Mouse (Mus musculus): ENCODE results near the gene Fam213a. TPM values are rescaled to one million over a fixed set of nuclear protein-coding genes. Genes with fewer than 3 reads are reported as not detected.

Gene Fam213a
- polyA plus RNA-seq, 1 experiment from 2014 or later = 35.8 TPM

- Histone ChIP-seq H3K4me3 (ENCODE audit: low read length) (no peak overlapping the region), H3K9me3 (replicated peaks; ENCODE audit: control insufficient read depth, low read length) (no peaks in the 10 kb centered on the region), H3K36me3 (ENCODE audit: control insufficient read depth, insufficient read depth) (no peaks in the 10 kb centered on the region), H3K27ac (ENCODE audit: low read length) (no peak overlapping the region), H3K4me2 (ENCODE audit: low read depth, low read length) (no peak overlapping the region), H3K4me1 (ENCODE audit: control insufficient read depth, insufficient read depth, low read length) (peaks cover 58% of the 10 kb centered on the region), H3K27me3 (ENCODE audit: control insufficient read depth, insufficient read depth, low read length) (no peaks in the 10 kb centered on the region), H3K9ac (ENCODE audit: low read length) (no peak overlapping the region)
- WGBS = 57% methylated on average over 2 of the region's 2 CpGs
- ATAC-seq (replicated peaks; ENCODE audit: extremely low read depth, insufficient read depth, low FRiP score) = no peak
Observed at GRCm38 (mm10) chr14:40952715-40953114, 60.9 kb downstream of the Fam213a start.

GRCm38 (mm10) chr14:40952301-40952700, 61.3 kb downstream of the Fam213a start:
- H3K4me3 ChIP-seq (ENCODE audit: low read length) = no peak overlapping the region
- H3K4me1 ChIP-seq (ENCODE audit: control insufficient read depth, insufficient read depth, low read length) = peaks cover 58% of the 10 kb centered on the region
- H3K9ac ChIP-seq (ENCODE audit: low read length) = no peak overlapping the region
- no peak for ATAC-seq (replicated peaks; ENCODE audit: extremely low read depth, insufficient read depth, low FRiP score)
- H3K4me2 ChIP-seq (ENCODE audit: low read depth, low read length) = no peak overlapping the region
- H3K9me3 ChIP-seq (replicated peaks; ENCODE audit: control insufficient read depth, low read length) = no peaks in the 10 kb centered on the region
- no peak overlapping the region for H3K27ac ChIP-seq (ENCODE audit: low read length)
- H3K27me3 ChIP-seq (ENCODE audit: control insufficient read depth, insufficient read depth, low read length) = no peaks in the 10 kb centered on the region
- 73% methylated on average over 3 of the region's 3 CpGs for WGBS
- no peaks in the 10 kb centered on the region for H3K36me3 ChIP-seq (ENCODE audit: control insufficient read depth, insufficient read depth)

GRCm38 (mm10) chr14:40949730-40950614, 63.6 kb downstream of the Fam213a start:
- Histone ChIP-seq H3K4me3 (ENCODE audit: low read length) (no peak overlapping the region), H3K9me3 (replicated peaks; ENCODE audit: control insufficient read depth, low read length) (no peaks in the 10 kb centered on the region), H3K27me3 (ENCODE audit: control insufficient read depth, insufficient read depth, low read length) (no peaks in the 10 kb centered on the region), H3K4me1 (ENCODE audit: control insufficient read depth, insufficient read depth, low read length) (peaks cover 39% of the 10 kb centered on the region), H3K27ac (ENCODE audit: low read length) (no peak overlapping the region), H3K4me2 (ENCODE audit: low read depth, low read length) (no peak overlapping the region), H3K9ac (ENCODE audit: low read length) (no peak overlapping the region), H3K36me3 (ENCODE audit: control insufficient read depth, insufficient read depth) (no peaks in the 10 kb centered on the region)
- 75% methylated on average over 7 of the region's 7 CpGs for WGBS
- ATAC-seq (replicated peaks; ENCODE audit: extremely low read depth, insufficient read depth, low FRiP score) = no peak

- Histone ChIP-seq H3K4me2 (ENCODE audit: low read depth, low read length) (no peak overlapping the region), H3K4me1 (ENCODE audit: control insufficient read depth, insufficient read depth, low read length) (peaks cover 36% of the 10 kb centered on the region), H3K9ac (ENCODE audit: low read length) (no peak overlapping the region), H3K27me3 (ENCODE audit: control insufficient read depth, insufficient read depth, low read length) (no peaks in the 10 kb centered on the region), H3K27ac (ENCODE audit: low read length) (peak overlapping the region; percentile 78), H3K36me3 (ENCODE audit: control insufficient read depth, insufficient read depth) (no peaks in the 10 kb centered on the region), H3K4me3 (ENCODE audit: low read length) (no peak overlapping the region), H3K9me3 (replicated peaks; ENCODE audit: control insufficient read depth, low read length) (no peaks in the 10 kb centered on the region)
- WGBS = 57% methylated on average over 3 of the region's 3 CpGs
- ATAC-seq (replicated peaks; ENCODE audit: extremely low read depth, insufficient read depth, low FRiP score) = no peak
Observed at GRCm38 (mm10) chr14:40949047-40949446, 64.5 kb downstream of the Fam213a start.

- 87% methylated on average over 5 of the region's 5 CpGs for WGBS
- H3K9ac ChIP-seq (ENCODE audit: low read length) = no peak overlapping the region
Observed at GRCm38 (mm10) chr14:40948522-40948921, 65.1 kb downstream of the Fam213a start.

GRCm38 (mm10) chr14:40947431-40948394, 65.9 kb downstream of the Fam213a start:
- peaks cover 26% of the 10 kb centered on the region for H3K4me1 ChIP-seq (ENCODE audit: control insufficient read depth, insufficient read depth, low read length)
- H3K4me3 ChIP-seq (ENCODE audit: low read length) = 0 out of 2 replicates have a peak overlapping the region, but pooled peaks have one; percentile 4
- H3K36me3 ChIP-seq (ENCODE audit: control insufficient read depth, insufficient read depth) = no peaks in the 10 kb centered on the region
- no peaks in the 10 kb centered on the region for H3K9me3 ChIP-seq (replicated peaks; ENCODE audit: control insufficient read depth, low read length)
- peak overlapping the region; percentile 78 for H3K27ac ChIP-seq (ENCODE audit: low read length)
- no peak; the same call in 1 of the 2 replicates for ATAC-seq (replicated peaks; ENCODE audit: extremely low read depth, insufficient read depth, low FRiP score)
- H3K27me3 ChIP-seq (ENCODE audit: control insufficient read depth, insufficient read depth, low read length) = no peaks in the 10 kb centered on the region
- H3K4me2 ChIP-seq (ENCODE audit: low read depth, low read length) = peak overlapping the region; percentile 33
- WGBS = 37% methylated on average over 14 of the region's 14 CpGs
- H3K9ac ChIP-seq (ENCODE audit: low read length) = no peak overlapping the region

More at GRCm38 (mm10) chr14:40948522-40948921, 65.1 kb downstream of the Fam213a start:
- Histone ChIP-seq H3K27ac (ENCODE audit: low read length) (peak overlapping the region; percentile 78), H3K4me3 (ENCODE audit: low read length) (no peak overlapping the region), H3K4me1 (ENCODE audit: control insufficient read depth, insufficient read depth, low read length) (peaks cover 30% of the 10 kb centered on the region), H3K4me2 (ENCODE audit: low read depth, low read length) (no peak overlapping the region; the same call in 1 of the 2 replicates), H3K9me3 (replicated peaks; ENCODE audit: control insufficient read depth, low read length) (no peaks in the 10 kb centered on the region), H3K36me3 (ENCODE audit: control insufficient read depth, insufficient read depth) (no peaks in the 10 kb centered on the region), H3K27me3 (ENCODE audit: control insufficient read depth, insufficient read depth, low read length) (no peaks in the 10 kb centered on the region)
- no peak for ATAC-seq (replicated peaks; ENCODE audit: extremely low read depth, insufficient read depth, low FRiP score)

GRCm38 (mm10) chr14:40943802-40944201, 69.8 kb downstream of the Fam213a start:
- Histone ChIP-seq H3K27me3 (ENCODE audit: control insufficient read depth, insufficient read depth, low read length) (no peaks in the 10 kb centered on the region), H3K4me3 (ENCODE audit: low read length) (no peak overlapping the region), H3K9me3 (replicated peaks; ENCODE audit: control insufficient read depth, low read length) (no peaks in the 10 kb centered on the region), H3K4me2 (ENCODE audit: low read depth, low read length) (no peak overlapping the region), H3K27ac (ENCODE audit: low read length) (no peak overlapping the region), H3K9ac (ENCODE audit: low read length) (no peak overlapping the region), H3K4me1 (ENCODE audit: control insufficient read depth, insufficient read depth, low read length) (peaks cover 25% of the 10 kb centered on the region), H3K36me3 (ENCODE audit: control insufficient read depth, insufficient read depth) (no peaks in the 10 kb centered on the region)
- 74% methylated on average over 2 of the region's 2 CpGs for WGBS
- no peak for ATAC-seq (replicated peaks; ENCODE audit: extremely low read depth, insufficient read depth, low FRiP score)

All from heart, embryonic 16.5 days (tissue).